Mouse (Mus musculus): ENCODE data around the gene Cadm4. TPM values are rescaled to one million over a fixed set of nuclear protein-coding genes. Genes with fewer than 3 reads are reported as not detected.

The Cadm4 gene
- polyA plus RNA-seq, 1 experiment from 2014 or later: 0.54 TPM

DNA sequence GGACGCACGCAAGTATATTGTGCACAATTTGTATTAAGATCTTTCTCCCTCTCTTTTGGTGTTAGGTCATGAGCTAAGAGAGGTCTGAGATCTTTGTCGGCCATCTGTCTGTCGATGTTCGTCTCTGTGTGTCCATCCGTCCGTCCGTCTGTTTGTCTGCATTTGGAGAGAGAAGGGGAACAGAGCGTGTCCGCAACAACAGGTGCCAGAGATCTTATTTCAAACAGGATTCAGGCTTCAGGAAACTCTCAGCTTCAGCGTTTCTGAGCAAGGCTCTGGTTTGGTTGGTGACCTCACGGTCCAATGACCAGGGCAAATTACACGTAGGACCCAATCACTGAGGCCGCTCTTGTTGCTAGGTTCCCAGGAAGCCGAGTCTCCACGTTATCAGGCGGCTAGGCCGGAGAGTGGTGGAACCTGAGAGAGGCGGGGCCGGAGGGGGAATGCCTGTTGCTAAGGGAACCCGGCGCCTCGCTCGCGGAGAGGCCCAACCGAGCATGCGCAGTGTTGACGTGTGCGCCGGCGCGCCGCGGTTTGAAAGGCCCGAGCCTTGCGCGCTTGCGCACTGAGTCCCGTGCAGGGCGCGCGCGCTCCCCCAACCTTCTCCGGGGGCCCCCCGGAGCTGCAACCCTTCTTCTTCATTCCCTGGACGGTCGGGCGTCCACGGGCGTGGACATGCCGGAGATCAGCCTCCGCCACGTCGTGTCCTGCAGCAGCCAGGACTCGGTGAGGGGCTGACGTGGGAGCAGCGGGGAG, 65.0 kb downstream of the Cadm4 start:
- peak overlapping the region; percentile 89 for H3K27ac ChIP-seq
- WGBS: 2% methylated on average over 53 of the region's 57 CpGs
- DNase-seq (ENCODE audit: low spot score): peak; percentile 100
- peak overlapping the region; percentile 88 for H3K4me3 ChIP-seq
- H3K4me1 ChIP-seq: peaks cover 16% of the 10 kb centered on the region
- H3K27me3 ChIP-seq (ENCODE audit: insufficient read depth, poor library complexity, severe bottlenecking): no peaks in the 10 kb centered on the region
- H3K9me3 ChIP-seq: no peaks in the 10 kb centered on the region
- H3K36me3 ChIP-seq: peaks cover 36% of the 10 kb centered on the region

DNA sequence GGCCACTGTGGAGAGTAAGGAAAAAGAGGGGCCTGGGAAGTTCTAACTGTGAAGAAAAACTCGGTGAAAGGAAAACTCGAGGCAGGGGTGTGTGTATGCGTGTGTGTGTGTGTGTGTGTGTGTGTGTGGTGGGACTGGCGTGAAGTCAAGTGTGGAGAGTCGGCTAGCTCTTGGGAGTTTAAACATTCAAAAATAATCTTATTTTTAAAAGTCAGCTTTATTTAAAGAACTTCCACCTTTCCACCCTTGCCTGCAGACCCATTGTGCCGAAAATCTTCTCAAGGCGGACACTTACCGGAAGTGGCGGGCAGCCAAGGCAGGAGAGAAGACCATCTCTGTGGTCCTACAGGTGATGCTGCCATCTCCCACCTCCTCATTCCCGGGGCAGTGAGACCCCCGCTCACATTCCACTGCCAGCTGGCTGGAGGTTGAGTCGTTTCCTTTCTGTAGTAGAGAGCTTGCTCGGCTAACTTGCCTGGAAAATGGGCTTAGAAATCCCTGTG, 65.8 kb downstream of the Cadm4 start:
- Histone ChIP-seq H3K4me3 (peak overlapping the region; percentile 88), H3K27ac (peak overlapping the region; percentile 89)
- WGBS: 31% methylated on average over 13 of the region's 13 CpGs

GRCm38 (mm10) chr7:24551985-24552759, 70.3 kb downstream of the Cadm4 start:
- no peak for DNase-seq (ENCODE audit: low spot score)
- no peaks in the 10 kb centered on the region for H3K9me3 ChIP-seq
- 83% methylated on average over 12 of the region's 12 CpGs for WGBS

More for the DNA sequence above, 65.8 kb downstream of the Cadm4 start:
- Histone ChIP-seq H3K4me1 (peaks cover 16% of the 10 kb centered on the region), H3K9me3 (no peaks in the 10 kb centered on the region), H3K36me3 (peaks cover 43% of the 10 kb centered on the region), H3K27me3 (ENCODE audit: insufficient read depth, poor library complexity, severe bottlenecking) (no peaks in the 10 kb centered on the region)
- DNase-seq (ENCODE audit: low spot score): no peak

More at GRCm38 (mm10) chr7:24551985-24552759, 70.3 kb downstream of the Cadm4 start:
- Histone ChIP-seq H3K4me3 (no peak overlapping the region), H3K4me1 (peaks cover 7% of the 10 kb centered on the region), H3K36me3 (peaks cover 83% of the 10 kb centered on the region), H3K27ac (no peak overlapping the region), H3K27me3 (ENCODE audit: insufficient read depth, poor library complexity, severe bottlenecking) (no peaks in the 10 kb centered on the region)

Other genes starting within 250 kb of the Cadm4 start
- gene Zfp109, start 244.5 kb upstream of the Cadm4 start, polyA plus RNA-seq (2016; fragmentation: Nextera tagmentation; extraction: Ambion mirVana): 4.4 and 4.6 TPM in 2 replicates
- gene Zfp108, start 227.2 kb upstream of the Cadm4 start, polyA plus RNA-seq (2016; fragmentation: Nextera tagmentation; extraction: Ambion mirVana): 1.8 and 2.5 TPM in 2 replicates
- 5.8 and 6.4 TPM in 2 replicates for gene Zfp93, start 211.6 kb upstream of the Cadm4 start, polyA plus RNA-seq (2016; fragmentation: Nextera tagmentation; extraction: Ambion mirVana)
- gene Zfp61, start 180.8 kb upstream of the Cadm4 start, polyA plus RNA-seq (2016; fragmentation: Nextera tagmentation; extraction: Ambion mirVana): 20.7 and 27.2 TPM in 2 replicates
- gene Zfp94, start 165.4 kb upstream of the Cadm4 start, polyA plus RNA-seq (2016; fragmentation: Nextera tagmentation; extraction: Ambion mirVana): 7.0 and 10.1 TPM in 2 replicates
- not detected in 2 replicates for gene Tescl, start 148.1 kb upstream of the Cadm4 start, polyA plus RNA-seq (2016; fragmentation: Nextera tagmentation; extraction: Ambion mirVana)
- not detected in 2 replicates for gene Lypd5, start 132.8 kb upstream of the Cadm4 start, polyA plus RNA-seq (2016; fragmentation: Nextera tagmentation; extraction: Ambion mirVana)
- gene Kcnn4, start 111.8 kb upstream of the Cadm4 start, polyA plus RNA-seq (2016; fragmentation: Nextera tagmentation; extraction: Ambion mirVana): 11.7 and 14.2 TPM in 2 replicates
- 25.4 and 27.7 TPM in 2 replicates for gene Smg9, start 82.4 kb upstream of the Cadm4 start, polyA plus RNA-seq (2016; fragmentation: Nextera tagmentation; extraction: Ambion mirVana)
- gene Irgc1, start 29.7 kb upstream of the Cadm4 start, polyA plus RNA-seq (2016; fragmentation: Nextera tagmentation; extraction: Ambion mirVana): 0.16 TPM in 1 of 2 replicates, not detected in the other
- 4.3 and 7.3 TPM in 2 replicates for gene Plaur, start 19.5 kb upstream of the Cadm4 start, polyA plus RNA-seq (2016; fragmentation: Nextera tagmentation; extraction: Ambion mirVana)
- 41.9 and 61.3 TPM in 2 replicates for gene Zfp428, start 25.0 kb downstream of the Cadm4 start, polyA plus RNA-seq (2016; fragmentation: Nextera tagmentation; extraction: Ambion mirVana)
- gene AC161166.1, start 30.4 kb downstream of the Cadm4 start, polyA plus RNA-seq (2016; fragmentation: Nextera tagmentation; extraction: Ambion mirVana): 0.46 and 0.49 TPM in 2 replicates
- gene Irgq, start 48.7 kb downstream of the Cadm4 start, polyA plus RNA-seq (2016; fragmentation: Nextera tagmentation; extraction: Ambion mirVana): 5.3 and 5.7 TPM in 2 replicates
- 0.21 TPM in 1 of 2 replicates, not detected in the other for gene Pinlyp, start 64.1 kb downstream of the Cadm4 start, polyA plus RNA-seq (2016; fragmentation: Nextera tagmentation; extraction: Ambion mirVana)
- gene Xrcc1, start 64.3 kb downstream of the Cadm4 start, polyA plus RNA-seq (2016; fragmentation: Nextera tagmentation; extraction: Ambion mirVana): 103 and 106 TPM in 2 replicates
- gene Ethe1, start 105.5 kb downstream of the Cadm4 start, polyA plus RNA-seq (2016; fragmentation: Nextera tagmentation; extraction: Ambion mirVana): 20.0 and 20.7 TPM in 2 replicates
- 0.60 and 1.3 TPM in 2 replicates for gene Zfp575, start 105.6 kb downstream of the Cadm4 start, polyA plus RNA-seq (2016; fragmentation: Nextera tagmentation; extraction: Ambion mirVana)
- not detected in 2 replicates for gene Phldb3, start 128.7 kb downstream of the Cadm4 start, polyA plus RNA-seq (2016; fragmentation: Nextera tagmentation; extraction: Ambion mirVana)
- gene Lypd3, start 154.5 kb downstream of the Cadm4 start, polyA plus RNA-seq (2016; fragmentation: Nextera tagmentation; extraction: Ambion mirVana): 0.18 and 0.22 TPM in 2 replicates
- not detected in 2 replicates for gene Tex101, start 194.7 kb downstream of the Cadm4 start, polyA plus RNA-seq (2016; fragmentation: Nextera tagmentation; extraction: Ambion mirVana)
- not detected in 2 replicates for gene BC049730, start 227.2 kb downstream of the Cadm4 start, polyA plus RNA-seq (2016; fragmentation: Nextera tagmentation; extraction: Ambion mirVana)
- gene Gm4763, start 244.9 kb downstream of the Cadm4 start, polyA plus RNA-seq (2016; fragmentation: Nextera tagmentation; extraction: Ambion mirVana): not detected in 2 replicates